Mouse (Mus musculus): ENCODE measurements around the gene Necap2.

DNA sequence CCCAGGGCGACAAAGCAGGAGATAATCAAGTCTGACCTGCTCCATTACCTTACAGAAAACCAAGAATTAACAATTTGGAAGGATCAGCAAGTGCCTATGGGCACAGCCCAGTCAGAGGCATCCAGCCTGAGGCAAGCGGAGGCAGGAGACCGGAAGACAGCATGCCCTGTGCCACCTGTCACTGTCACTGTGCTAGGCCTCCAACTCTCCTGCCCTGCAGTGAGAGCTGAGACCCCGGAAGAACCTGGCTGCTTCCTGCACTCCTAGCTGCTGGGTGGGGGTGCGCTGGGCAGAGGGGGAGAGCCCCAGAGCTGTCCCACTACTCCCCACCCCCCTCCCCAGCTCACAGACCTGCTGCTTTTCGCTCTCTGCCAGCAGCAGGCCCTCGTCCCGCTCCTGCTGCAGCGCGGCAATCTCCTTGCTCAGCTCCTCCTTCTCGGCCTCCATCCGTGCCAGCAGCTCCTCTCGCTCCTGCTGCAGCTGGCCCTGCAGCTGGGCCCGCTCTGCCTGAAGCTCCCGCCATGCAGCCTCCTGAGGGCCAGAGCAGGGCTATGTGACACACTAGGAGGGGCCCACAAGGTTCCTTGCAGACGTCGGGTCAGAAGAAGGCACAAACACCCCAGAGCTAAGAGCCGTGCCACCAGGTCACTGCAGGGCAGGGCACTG, 47.5 kb downstream of the Necap2 start:
- no peak for TF ChIP-seq TAL1 (IDR thresholded peaks at IDR 0.05; ENCODE audit: low read length)
- TF ChIP-seq GATA1 (IDR thresholded peaks at IDR 0.05; ENCODE audit: low read length) = no peak

All from erythroblast, embryonic 14.5 days (primary cell).